Mouse (Mus musculus) hindbrain, postnatal 0 days (tissue): Measurements from ENCODE around the gene Ccdc73. TPM values are rescaled to one million over a fixed set of nuclear protein-coding genes. Genes with fewer than 3 reads are reported as not detected.
A peak's percentile ranks its signal among the peaks of the same experiment; 100 is the strongest.
"Not testable (repeated sequence)": the region's sequence is repeated elsewhere in the genome, so short reads cannot be mapped to it uniquely, and the experiment has no call there.

Experiments
- ATAC-seq: fragments of 200-750 bp; cut with Nextera tagmentation; 2 replicates; pipeline ENCODE4 v1.8.0; 2017; ENCODE audit warnings: mild to moderate bottlenecking, moderate TSS enrichment, moderate library complexity
- DNase-seq: peaks from one replicate; pipeline ENCODE4 v3.0.0-alpha.2; 2015; ENCODE audit warnings: low spot score
- H3K27ac ChIP-seq: fragments of 300-500 bp; sonication (generic); 2 replicates; pipeline ENCODE4 v1.5.1; 2014; ENCODE audit warnings: mild to moderate bottlenecking
- H3K27me3 ChIP-seq: fragments of 300-500 bp; sonication (generic); 2 replicates; pipeline ENCODE4 v1.6.1; 2014; ENCODE audit warnings: low read length, mixed read lengths; ENCODE audit not compliant: insufficient read depth
- H3K36me3 ChIP-seq: fragments of 300-500 bp; sonication (generic); 2 replicates; pipeline ENCODE4 v1.6.1; 2014; ENCODE audit warnings: low read length, mixed read lengths; ENCODE audit not compliant: insufficient read depth
- H3K4me1 ChIP-seq: fragments of 300-500 bp; sonication (generic); 2 replicates; pipeline ENCODE4 v1.6.1; 2014; ENCODE audit warnings: antibody characterized with exemption, low read length, mixed read lengths; ENCODE audit not compliant: insufficient read depth
- H3K4me2 ChIP-seq: fragments of 300-500 bp; sonication (generic); 2 replicates; pipeline ENCODE4 v1.6.1; 2014; ENCODE audit warnings: low read depth, mild to moderate bottlenecking, low read length, moderate library complexity, mixed read lengths
- H3K4me3 ChIP-seq: fragments of 300-500 bp; sonication (generic); 2 replicates; pipeline ENCODE4 v1.5.1; 2014; ENCODE audit warnings: low read length
- H3K9ac ChIP-seq: fragments of 300-500 bp; sonication (generic); replicated peaks from 2 replicates; pipeline ENCODE4 v1.6.1; 2014; ENCODE audit warnings: mild to moderate bottlenecking, low read length, moderate library complexity, mixed read lengths
- H3K9me3 ChIP-seq: fragments of 300-500 bp; sonication (generic); 2 replicates; pipeline ENCODE4 v1.6.1; 2016; ENCODE audit warnings: low read length, mixed read lengths
- CTCF ChIP-seq: IDR thresholded peaks from 2 replicates; pipeline ENCODE4 v1.5.1; 2016; ENCODE audit warnings: antibody characterized with exemption, control low read depth, low read depth
- WGBS: fragments of 180-500 bp; shearing (Covaris S2); extraction: QIAGEN DNeasy Blood & Tissue Kit; methylation state at CpG from one replicate; pipeline ENCODE4 v1.1.7; 2014; 5-methylcytosine and 5-hydroxymethylcytosine counted together
- polyA plus RNA-seq: library from polyadenylated mRNA; unstranded; fragments of >200 nt; fragmentation: Nextera tagmentation; extraction: Ambion mirVana; gene quantifications from 2 replicates; pipeline ENCODE4 v1.2.1, GENCODE M21; 2015
- total RNA-seq: library from RNA; depleted of rRNA; stranded (reverse); fragments of >200 nt; gene quantifications from 2 replicates; pipeline ENCODE4 v1.2.3, GENCODE M21; 2014

The Ccdc73 gene
- total and polyA plus RNA-seq, 2 experiments from 2014 or later = 3.7 TPM; not detected in 1

- no peaks in the 10 kb centered on the region for H3K36me3 ChIP-seq
- no peaks in the 10 kb centered on the region for H3K9me3 ChIP-seq
- TF ChIP-seq CTCF = no peak
- ATAC-seq (no peak), DNase-seq (no peak)
- H3K4me1 ChIP-seq = no peaks in the 10 kb centered on the region
- no peak overlapping the region for H3K27ac ChIP-seq
- H3K4me2 ChIP-seq = no peak overlapping the region
- WGBS = 89% methylated on average over 4 of the region's 4 CpGs
- no peak overlapping the region for H3K9ac ChIP-seq
- H3K27me3 ChIP-seq = no peaks in the 10 kb centered on the region
- H3K4me3 ChIP-seq = no peak overlapping the region
Observed at GRCm38 (mm10) chr2:104864176-104864860, 3.3 kb upstream of the Ccdc73 start.

DNA sequence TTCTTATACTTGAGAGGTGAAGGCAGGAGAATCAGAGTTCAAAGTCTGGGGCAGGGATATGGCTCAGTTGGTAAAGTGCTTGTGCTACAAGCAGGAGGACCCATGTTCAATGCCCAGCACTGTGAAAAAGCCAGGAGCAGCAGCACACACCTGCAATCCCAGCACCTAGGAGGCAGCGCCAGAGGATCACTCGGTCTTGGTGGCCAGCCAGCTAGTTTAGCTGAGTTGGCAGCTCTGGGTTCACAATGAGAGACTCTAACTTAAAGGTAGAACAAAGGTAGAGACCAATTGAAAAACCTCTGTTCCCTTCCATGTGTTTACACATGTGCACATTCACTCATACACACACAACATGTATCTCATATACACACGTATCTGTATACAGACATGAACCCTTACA is 1.5 kb downstream of the Ccdc73 start:
- Histone ChIP-seq H3K36me3 (no peaks in the 10 kb centered on the region), H3K9me3 (no peaks in the 10 kb centered on the region), H3K27ac (no peak overlapping the region), H3K4me1 (no peaks in the 10 kb centered on the region), H3K27me3 (no peaks in the 10 kb centered on the region), H3K9ac (no peak overlapping the region), H3K4me2 (no peak overlapping the region), H3K4me3 (no peak overlapping the region)
- no peak for DNase-seq
- no peak for ATAC-seq
- WGBS = 83% methylated on average over 3 of the region's 3 CpGs
- no peak for TF ChIP-seq CTCF

- no peaks in the 10 kb centered on the region for H3K36me3 ChIP-seq
- no peak overlapping the region for H3K4me2 ChIP-seq
- H3K4me3 ChIP-seq = no peak overlapping the region
- no peaks in the 10 kb centered on the region for H3K27me3 ChIP-seq
- no peak overlapping the region for H3K9ac ChIP-seq
- no peak for TF ChIP-seq CTCF
- H3K9me3 ChIP-seq = no peaks in the 10 kb centered on the region
- no peaks in the 10 kb centered on the region for H3K4me1 ChIP-seq
- DNase-seq (no peak), ATAC-seq (no peak)
- WGBS = 87% methylated on average over 8 of the region's 8 CpGs
- no peak overlapping the region for H3K27ac ChIP-seq
Observed at GRCm38 (mm10) chr2:104878794-104879193, 11.2 kb downstream of the Ccdc73 start.

DNA sequence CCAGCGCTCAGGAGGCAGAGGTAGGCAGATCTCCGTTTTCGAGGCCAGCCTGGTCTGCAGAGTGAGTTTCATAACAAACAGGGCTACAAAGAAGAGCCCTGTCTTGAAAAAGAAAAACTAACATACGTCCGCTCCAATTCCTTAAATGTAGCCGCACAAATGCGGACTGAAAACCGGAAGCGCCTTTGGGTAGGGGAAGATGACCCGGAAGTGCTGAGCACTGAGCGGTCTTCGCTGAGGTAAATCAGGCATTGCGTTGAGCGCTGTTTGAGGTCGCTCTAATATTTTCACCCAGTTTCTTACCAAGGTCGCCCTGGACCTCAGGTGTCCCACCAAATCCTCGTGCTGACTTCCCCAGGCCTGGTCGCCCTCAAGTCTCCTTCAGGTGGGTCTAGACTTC is 18.5 kb downstream of the Ccdc73 start:
- H3K27ac ChIP-seq = no peak overlapping the region
- no peak overlapping the region for H3K4me2 ChIP-seq
- no peak overlapping the region for H3K4me3 ChIP-seq
- H3K9me3 ChIP-seq = no peaks in the 10 kb centered on the region
- DNase-seq = no peak
- no peaks in the 10 kb centered on the region for H3K36me3 ChIP-seq
- no peak for TF ChIP-seq CTCF
- WGBS = 92% methylated on average over 18 of the region's 18 CpGs
- H3K27me3 ChIP-seq = no peaks in the 10 kb centered on the region
- H3K4me1 ChIP-seq = no peaks in the 10 kb centered on the region
- no peak overlapping the region for H3K9ac ChIP-seq
- ATAC-seq = no peak

GRCm38 (mm10) chr2:104887331-104887730 is 19.7 kb downstream of the Ccdc73 start:
- H3K9ac ChIP-seq, H3K36me3 ChIP-seq, ATAC-seq, H3K4me3 ChIP-seq, H3K27ac ChIP-seq, H3K27me3 ChIP-seq, H3K4me1 ChIP-seq, H3K4me2 ChIP-seq, DNase-seq, H3K9me3 ChIP-seq: not testable (repeated sequence)
- 64% methylated on average over 2 of the region's 2 CpGs for WGBS

DNA sequence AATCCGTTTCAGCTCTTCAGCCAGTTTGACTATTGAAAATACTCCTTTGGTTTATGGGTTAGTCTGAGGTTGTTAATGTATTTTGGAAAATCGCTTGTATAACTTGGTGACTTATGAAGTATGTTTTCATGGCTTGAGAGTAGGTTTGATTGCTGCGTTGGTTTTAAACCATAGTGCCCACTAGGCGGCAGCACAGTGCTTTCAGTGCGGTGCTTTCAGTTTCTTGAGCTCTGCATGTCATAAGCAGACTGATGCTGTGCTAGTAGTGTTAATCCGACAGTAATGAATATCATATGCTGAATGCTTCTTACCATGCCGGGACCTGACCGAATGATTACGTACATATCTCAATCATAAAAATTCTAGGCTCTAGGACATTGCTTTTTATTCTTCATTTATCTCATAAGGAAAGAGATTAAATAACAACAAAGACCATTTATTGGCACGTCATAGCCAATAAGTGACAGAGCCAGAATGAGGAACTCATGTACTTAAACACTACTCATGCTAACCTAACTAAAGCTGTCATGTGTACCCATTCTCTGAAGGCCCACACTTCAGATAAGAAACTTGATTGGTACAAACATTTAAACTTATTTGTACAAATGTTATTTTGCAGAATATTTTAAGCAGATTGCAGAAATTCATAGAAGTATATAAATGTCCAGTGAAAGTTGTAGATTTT is 20.4 kb downstream of the Ccdc73 start:
- H3K9ac ChIP-seq = no peak overlapping the region
- no peak overlapping the region for H3K4me2 ChIP-seq
- no peak overlapping the region for H3K27ac ChIP-seq
- ATAC-seq (peak; percentile 71), DNase-seq (peak; percentile 92)
- no peaks in the 10 kb centered on the region for H3K27me3 ChIP-seq
- peak; percentile 95 for TF ChIP-seq CTCF
- 17% methylated on average over 10 of the region's 10 CpGs for WGBS
- H3K36me3 ChIP-seq = no peaks in the 10 kb centered on the region
- no peak overlapping the region for H3K4me3 ChIP-seq
- H3K4me1 ChIP-seq = no peaks in the 10 kb centered on the region
- no peaks in the 10 kb centered on the region for H3K9me3 ChIP-seq

DNA sequence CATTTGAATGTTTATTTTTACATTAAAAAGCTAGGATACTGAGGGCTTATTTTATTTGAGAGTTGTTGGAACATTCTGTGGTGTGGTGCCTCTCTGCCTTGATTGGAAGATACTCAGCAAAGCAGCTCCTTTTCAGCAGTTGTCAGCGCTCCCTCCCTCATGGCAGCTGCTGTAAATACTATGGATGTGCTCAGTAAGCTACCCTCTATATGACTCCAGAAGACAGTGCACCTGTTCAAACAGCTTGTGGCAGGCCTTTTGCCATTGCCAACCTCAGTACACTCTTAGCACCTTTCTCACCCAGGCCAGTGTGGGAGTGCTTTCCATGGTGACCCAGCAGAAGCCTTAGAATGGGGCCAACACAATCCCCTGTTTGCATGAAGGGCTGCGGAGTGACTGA is 32.4 kb downstream of the Ccdc73 start:
- DNase-seq = no peak
- ATAC-seq = no peak
- Histone ChIP-seq H3K4me2 (no peak overlapping the region), H3K4me1 (no peaks in the 10 kb centered on the region), H3K9me3 (no peaks in the 10 kb centered on the region), H3K27ac (no peak overlapping the region), H3K27me3 (no peaks in the 10 kb centered on the region), H3K36me3 (no peaks in the 10 kb centered on the region), H3K4me3 (no peak overlapping the region), H3K9ac (no peak overlapping the region)
- TF ChIP-seq CTCF = no peak
- 95% methylated on average over 2 of the region's 2 CpGs for WGBS
